Mouse (Mus musculus): Measurements from ENCODE around the gene Nrf1. TPM values are rescaled to one million over a fixed set of nuclear protein-coding genes. Genes with fewer than 3 reads are reported as not detected.

Gene Nrf1
- polyA plus RNA-seq, 1 experiment: 20.4 TPM

GRCm38 (mm10) chr6:30107456-30107855, 59.7 kb downstream of the Nrf1 start:
- Histone ChIP-seq H3K27ac (ENCODE audit: insufficient read depth, low read depth, low read length) (no peak overlapping the region), H3K4me1 (ENCODE audit: control insufficient read depth, insufficient read depth, low read length) (peaks cover 15% of the 10 kb centered on the region), H3K4me3 (ENCODE audit: insufficient read depth, low read length) (no peak overlapping the region)
- no peak for TF ChIP-seq POLR2A (IDR thresholded peaks at IDR 0.05; ENCODE audit: borderline replicate concordance, low read depth, low read length)
- no peak for TF ChIP-seq CTCF (IDR thresholded peaks at IDR 0.05; ENCODE audit: low read depth, low read length)

- peaks cover 30% of the 10 kb centered on the region for H3K4me1 ChIP-seq (ENCODE audit: control insufficient read depth, insufficient read depth, low read length)
Observed at GRCm38 (mm10) chr6:30109820-30110502, 62.2 kb downstream of the Nrf1 start.

GRCm38 (mm10) chr6:30112349-30113132, 64.8 kb downstream of the Nrf1 start:
- H3K4me1 ChIP-seq (ENCODE audit: control insufficient read depth, insufficient read depth, low read length): peaks cover 35% of the 10 kb centered on the region
- TF ChIP-seq CTCF (IDR thresholded peaks at IDR 0.05; ENCODE audit: low read depth, low read length) (0 out of 2 replicates have a peak, but pooled peaks have one; percentile 19), POLR2A (IDR thresholded peaks at IDR 0.05; ENCODE audit: borderline replicate concordance, low read depth, low read length) (no peak)

More at GRCm38 (mm10) chr6:30109820-30110502, 62.2 kb downstream of the Nrf1 start:
- no peak overlapping the region for H3K4me3 ChIP-seq (ENCODE audit: insufficient read depth, low read length)
- 0 out of 2 replicates have a peak overlapping the region, but pooled peaks have one; percentile 11 for H3K27ac ChIP-seq (ENCODE audit: insufficient read depth, low read depth, low read length)
- TF ChIP-seq POLR2A (IDR thresholded peaks at IDR 0.05; ENCODE audit: borderline replicate concordance, low read depth, low read length) (no peak), CTCF (IDR thresholded peaks at IDR 0.05; ENCODE audit: low read depth, low read length) (no peak)

GRCm38 (mm10) chr6:30114101-30114500, 66.3 kb downstream of the Nrf1 start:
- Histone ChIP-seq H3K27ac (ENCODE audit: insufficient read depth, low read depth, low read length) (peak overlapping the region; percentile 79), H3K4me1 (ENCODE audit: control insufficient read depth, insufficient read depth, low read length) (peaks cover 35% of the 10 kb centered on the region), H3K4me3 (ENCODE audit: insufficient read depth, low read length) (no peak overlapping the region)
- TF ChIP-seq CTCF (IDR thresholded peaks at IDR 0.05; ENCODE audit: low read depth, low read length) (no peak), POLR2A (IDR thresholded peaks at IDR 0.05; ENCODE audit: borderline replicate concordance, low read depth, low read length) (no peak)

More at GRCm38 (mm10) chr6:30112349-30113132, 64.8 kb downstream of the Nrf1 start:
- Histone ChIP-seq H3K4me3 (ENCODE audit: insufficient read depth, low read length) (no peak overlapping the region), H3K27ac (ENCODE audit: insufficient read depth, low read depth, low read length) (no peak overlapping the region)

GRCm38 (mm10) chr6:30121152-30121551, 73.4 kb downstream of the Nrf1 start:
- Histone ChIP-seq H3K27ac (ENCODE audit: insufficient read depth, low read depth, low read length) (no peak overlapping the region), H3K4me3 (ENCODE audit: insufficient read depth, low read length) (no peak overlapping the region), H3K4me1 (ENCODE audit: control insufficient read depth, insufficient read depth, low read length) (no peaks in the 10 kb centered on the region)
- TF ChIP-seq CTCF (IDR thresholded peaks at IDR 0.05; ENCODE audit: low read depth, low read length) (no peak), POLR2A (IDR thresholded peaks at IDR 0.05; ENCODE audit: borderline replicate concordance, low read depth, low read length) (no peak)

- Histone ChIP-seq H3K4me3 (ENCODE audit: insufficient read depth, low read length) (no peak overlapping the region), H3K27ac (ENCODE audit: insufficient read depth, low read depth, low read length) (no peak overlapping the region), H3K4me1 (ENCODE audit: control insufficient read depth, insufficient read depth, low read length) (no peaks in the 10 kb centered on the region)
- TF ChIP-seq POLR2A (IDR thresholded peaks at IDR 0.05; ENCODE audit: borderline replicate concordance, low read depth, low read length) (no peak), CTCF (IDR thresholded peaks at IDR 0.05; ENCODE audit: low read depth, low read length) (no peak)
Observed at GRCm38 (mm10) chr6:30121600-30121999, 73.8 kb downstream of the Nrf1 start.

GRCm38 (mm10) chr6:30123391-30123790, 75.6 kb downstream of the Nrf1 start:
- Histone ChIP-seq H3K27ac (ENCODE audit: insufficient read depth, low read depth, low read length) (no peak overlapping the region), H3K4me1 (ENCODE audit: control insufficient read depth, insufficient read depth, low read length) (no peaks in the 10 kb centered on the region), H3K4me3 (ENCODE audit: insufficient read depth, low read length) (no peak overlapping the region)
- TF ChIP-seq POLR2A (IDR thresholded peaks at IDR 0.05; ENCODE audit: borderline replicate concordance, low read depth, low read length) (no peak), CTCF (IDR thresholded peaks at IDR 0.05; ENCODE audit: low read depth, low read length) (no peak)

GRCm38 (mm10) chr6:30126060-30126459, 78.3 kb downstream of the Nrf1 start:
- TF ChIP-seq CTCF (IDR thresholded peaks at IDR 0.05; ENCODE audit: low read depth, low read length) (no peak), POLR2A (IDR thresholded peaks at IDR 0.05; ENCODE audit: borderline replicate concordance, low read depth, low read length) (no peak)
- H3K27ac ChIP-seq (ENCODE audit: insufficient read depth, low read depth, low read length): no peak overlapping the region
- H3K4me1 ChIP-seq (ENCODE audit: control insufficient read depth, insufficient read depth, low read length): no peaks in the 10 kb centered on the region
- no peak overlapping the region for H3K4me3 ChIP-seq (ENCODE audit: insufficient read depth, low read length)

GRCm38 (mm10) chr6:30126766-30127165, 79.0 kb downstream of the Nrf1 start:
- no peak overlapping the region for H3K27ac ChIP-seq (ENCODE audit: insufficient read depth, low read depth, low read length)
- no peak for TF ChIP-seq POLR2A (IDR thresholded peaks at IDR 0.05; ENCODE audit: borderline replicate concordance, low read depth, low read length)
- TF ChIP-seq CTCF (IDR thresholded peaks at IDR 0.05; ENCODE audit: low read depth, low read length): no peak
- H3K4me3 ChIP-seq (ENCODE audit: insufficient read depth, low read length): no peak overlapping the region
- no peaks in the 10 kb centered on the region for H3K4me1 ChIP-seq (ENCODE audit: control insufficient read depth, insufficient read depth, low read length)

GRCm38 (mm10) chr6:30132399-30132798, 84.6 kb downstream of the Nrf1 start:
- H3K27ac ChIP-seq (ENCODE audit: insufficient read depth, low read depth, low read length): no peak overlapping the region
- peaks cover 23% of the 10 kb centered on the region for H3K4me1 ChIP-seq (ENCODE audit: control insufficient read depth, insufficient read depth, low read length)
- H3K4me3 ChIP-seq (ENCODE audit: insufficient read depth, low read length): no peak overlapping the region
- TF ChIP-seq POLR2A (IDR thresholded peaks at IDR 0.05; ENCODE audit: borderline replicate concordance, low read depth, low read length) (no peak), CTCF (IDR thresholded peaks at IDR 0.05; ENCODE audit: low read depth, low read length) (no peak)

Measured in bone marrow macrophage, adult 2 months (primary cell).